Mouse (Mus musculus): ENCODE results near the gene Nol7.

Gene Nol7

GRCm38 (mm10) chr13:43398297-43399080, at the start of gene Nol7:
Gene Nol7, plus strand, starts transcription at chr13:43398390.
- DNase-seq = peak; percentile 93

- DNase-seq = no peak
Measured at GRCm38 (mm10) chr13:43349376-43349775, 48.8 kb upstream of the Nol7 start.

GRCm38 (mm10) chr13:43350489-43351169, 47.6 kb upstream of the Nol7 start:
- no peak for DNase-seq

GRCm38 (mm10) chr13:43353356-43353755, 44.8 kb upstream of the Nol7 start:
- no peak for DNase-seq

GRCm38 (mm10) chr13:43354362-43354761, 43.8 kb upstream of the Nol7 start:
- DNase-seq = no peak

GRCm38 (mm10) chr13:43356346-43357125, 41.7 kb upstream of the Nol7 start:
- DNase-seq = no peak

GRCm38 (mm10) chr13:43360534-43360933, 37.7 kb upstream of the Nol7 start:
- no peak for DNase-seq

GRCm38 (mm10) chr13:43362353-43362752, 35.8 kb upstream of the Nol7 start:
- no peak for DNase-seq

- DNase-seq = peak; percentile 74
Measured at GRCm38 (mm10) chr13:43364985-43365824, 33.0 kb upstream of the Nol7 start, which contains the start of gene Sirt5. Gene Sirt5, plus strand, starts transcription at chr13:43365496.

GRCm38 (mm10) chr13:43365825-43366184, 32.4 kb upstream of the Nol7 start:
- DNase-seq = no peak

- no peak for DNase-seq
Measured at GRCm38 (mm10) chr13:43370063-43370462, 28.1 kb upstream of the Nol7 start.

GRCm38 (mm10) chr13:43372892-43373291, 25.3 kb upstream of the Nol7 start:
- no peak for DNase-seq

- DNase-seq = no peak
Measured at GRCm38 (mm10) chr13:43374205-43374604, 24.0 kb upstream of the Nol7 start.

GRCm38 (mm10) chr13:43374918-43375432, 23.2 kb upstream of the Nol7 start:
- no peak for DNase-seq

GRCm38 (mm10) chr13:43379989-43380388, 18.2 kb upstream of the Nol7 start:
- no peak for DNase-seq

GRCm38 (mm10) chr13:43385321-43385720, 12.9 kb upstream of the Nol7 start:
- DNase-seq = no peak

- DNase-seq = no peak
Measured at GRCm38 (mm10) chr13:43397700-43398296, 392 bp upstream of the Nol7 start.

- DNase-seq = no peak
Measured at GRCm38 (mm10) chr13:43399576-43399975, 1.4 kb downstream of the Nol7 start.

- no peak for DNase-seq
Measured at GRCm38 (mm10) chr13:43412311-43412710, 14.1 kb downstream of the Nol7 start.

GRCm38 (mm10) chr13:43413611-43414010, 15.4 kb downstream of the Nol7 start:
- no peak for DNase-seq

GRCm38 (mm10) chr13:43415249-43415648, 17.1 kb downstream of the Nol7 start:
- DNase-seq = no peak

GRCm38 (mm10) chr13:43428436-43428835, 30.2 kb downstream of the Nol7 start:
- DNase-seq = no peak
